Mouse (Mus musculus): ENCODE data around the gene Gm44579. TPM values are rescaled to one million over a fixed set of nuclear protein-coding genes. Genes with fewer than 3 reads are reported as not detected.

The Gm44579 gene
- polyA plus RNA-seq, 1 experiment from 2014 or later = not detected

DNA sequence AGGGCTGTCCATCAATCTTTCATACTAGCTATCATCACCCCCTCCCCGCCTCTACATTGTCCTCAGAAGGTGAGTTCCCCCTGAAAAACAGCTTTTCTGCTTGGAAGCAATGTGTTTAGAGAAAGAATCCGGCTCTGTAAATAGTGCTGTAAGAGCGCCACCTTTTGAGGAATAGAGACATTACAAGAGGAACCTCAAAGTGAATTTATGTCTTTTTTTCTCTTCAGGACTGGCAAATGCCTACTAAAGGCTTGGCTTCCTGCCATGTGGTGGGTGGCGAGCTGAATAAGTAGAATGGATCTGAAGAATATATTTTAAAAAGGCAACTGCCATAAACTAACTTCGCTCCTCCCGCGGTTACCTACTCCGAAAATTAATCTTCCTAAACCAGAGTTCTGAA lies 47.0 kb downstream of the Gm44579 start:
- WGBS = 40% methylated on average over 8 of the region's 8 CpGs
- H3K27ac ChIP-seq (ENCODE audit: low read depth, low read length) = no peak overlapping the region
- 0 out of 2 replicates have a peak, but pooled peaks have one; percentile 7 for ATAC-seq (ENCODE audit: low FRiP score, low TSS enrichment)
- H3K27me3 ChIP-seq (ENCODE audit: control insufficient read depth, insufficient read depth, low read length) = peaks cover 18% of the 10 kb centered on the region
- H3K4me3 ChIP-seq (ENCODE audit: low read length) = no peak overlapping the region
- H3K36me3 ChIP-seq (ENCODE audit: control insufficient read depth, insufficient read depth, low read length) = no peaks in the 10 kb centered on the region
- no peak overlapping the region for H3K9ac ChIP-seq (ENCODE audit: low read depth, low read length)
- no peaks in the 10 kb centered on the region for H3K9me3 ChIP-seq (ENCODE audit: control insufficient read depth, low read length)
- no peaks in the 10 kb centered on the region for H3K4me1 ChIP-seq (ENCODE audit: control insufficient read depth, insufficient read depth, low read length)
- no peak overlapping the region for H3K4me2 ChIP-seq (replicated peaks; ENCODE audit: low read depth, low read length)

GRCm38 (mm10) chr15:98172113-98172512 lies 48.7 kb downstream of the Gm44579 start:
- no peak overlapping the region for H3K4me3 ChIP-seq (ENCODE audit: low read length)
- no peak overlapping the region for H3K27ac ChIP-seq (ENCODE audit: low read depth, low read length)
- no peaks in the 10 kb centered on the region for H3K9me3 ChIP-seq (ENCODE audit: control insufficient read depth, low read length)
- no peak for ATAC-seq (ENCODE audit: low FRiP score, low TSS enrichment)
- H3K9ac ChIP-seq (ENCODE audit: low read depth, low read length) = no peak overlapping the region
- no peaks in the 10 kb centered on the region for H3K36me3 ChIP-seq (ENCODE audit: control insufficient read depth, insufficient read depth, low read length)
- H3K4me2 ChIP-seq (replicated peaks; ENCODE audit: low read depth, low read length) = no peak overlapping the region
- peaks cover 3% of the 10 kb centered on the region; the same call in 1 of the 2 replicates for H3K4me1 ChIP-seq (ENCODE audit: control insufficient read depth, insufficient read depth, low read length)
- peaks cover 35% of the 10 kb centered on the region for H3K27me3 ChIP-seq (ENCODE audit: control insufficient read depth, insufficient read depth, low read length)
- 76% methylated on average over 5 of the region's 5 CpGs for WGBS

GRCm38 (mm10) chr15:98170917-98171316 lies 49.9 kb downstream of the Gm44579 start:
- Histone ChIP-seq H3K9ac (ENCODE audit: low read depth, low read length) (no peak overlapping the region), H3K4me3 (ENCODE audit: low read length) (no peak overlapping the region), H3K9me3 (ENCODE audit: control insufficient read depth, low read length) (no peaks in the 10 kb centered on the region), H3K27ac (ENCODE audit: low read depth, low read length) (no peak overlapping the region), H3K36me3 (ENCODE audit: control insufficient read depth, insufficient read depth, low read length) (no peaks in the 10 kb centered on the region), H3K27me3 (ENCODE audit: control insufficient read depth, insufficient read depth, low read length) (peaks cover 37% of the 10 kb centered on the region), H3K4me2 (replicated peaks; ENCODE audit: low read depth, low read length) (no peak overlapping the region), H3K4me1 (ENCODE audit: control insufficient read depth, insufficient read depth, low read length) (peaks cover 6% of the 10 kb centered on the region; the same call in 1 of the 2 replicates)
- ATAC-seq (ENCODE audit: low FRiP score, low TSS enrichment) = no peak
- WGBS = 68% methylated on average over 9 of the region's 9 CpGs

GRCm38 (mm10) chr15:98170365-98170764 lies 50.4 kb downstream of the Gm44579 start:
- peaks cover 6% of the 10 kb centered on the region; the same call in 1 of the 2 replicates for H3K4me1 ChIP-seq (ENCODE audit: control insufficient read depth, insufficient read depth, low read length)
- H3K9ac ChIP-seq (ENCODE audit: low read depth, low read length) = no peak overlapping the region
- no peaks in the 10 kb centered on the region for H3K36me3 ChIP-seq (ENCODE audit: control insufficient read depth, insufficient read depth, low read length)
- H3K4me2 ChIP-seq (replicated peaks; ENCODE audit: low read depth, low read length) = no peak overlapping the region
- WGBS = 43% methylated on average over 7 of the region's 7 CpGs
- ATAC-seq (ENCODE audit: low FRiP score, low TSS enrichment) = no peak
- no peak overlapping the region for H3K27ac ChIP-seq (ENCODE audit: low read depth, low read length)
- H3K27me3 ChIP-seq (ENCODE audit: control insufficient read depth, insufficient read depth, low read length) = peaks cover 42% of the 10 kb centered on the region
- H3K9me3 ChIP-seq (ENCODE audit: control insufficient read depth, low read length) = no peaks in the 10 kb centered on the region
- H3K4me3 ChIP-seq (ENCODE audit: low read length) = no peak overlapping the region

DNA sequence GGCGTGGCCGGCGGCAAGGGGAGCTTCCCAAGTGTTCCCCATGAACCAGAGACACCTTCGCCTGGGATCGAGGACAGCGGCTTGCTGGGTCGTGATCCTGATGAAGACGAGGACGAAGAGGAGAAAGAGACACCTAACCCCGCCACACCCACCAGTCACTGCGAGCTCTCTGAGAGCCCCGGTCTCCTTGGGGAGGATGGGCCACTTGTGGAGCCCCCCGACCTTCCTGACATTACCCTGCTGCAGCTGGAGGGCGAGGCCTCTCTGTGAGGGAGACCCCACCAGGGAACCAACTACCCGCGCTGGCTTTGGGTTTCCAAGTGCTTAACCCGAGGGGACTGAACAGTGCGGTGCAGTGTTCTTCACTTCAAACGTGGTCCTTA lies 52.2 kb downstream of the Gm44579 start:
- Histone ChIP-seq H3K36me3 (ENCODE audit: control insufficient read depth, insufficient read depth, low read length) (no peaks in the 10 kb centered on the region), H3K4me3 (ENCODE audit: low read length) (peak overlapping the region; percentile 38), H3K27me3 (ENCODE audit: control insufficient read depth, insufficient read depth, low read length) (peaks cover 44% of the 10 kb centered on the region), H3K9me3 (ENCODE audit: control insufficient read depth, low read length) (no peaks in the 10 kb centered on the region), H3K4me1 (ENCODE audit: control insufficient read depth, insufficient read depth, low read length) (peaks cover 6% of the 10 kb centered on the region; the same call in 1 of the 2 replicates), H3K9ac (ENCODE audit: low read depth, low read length) (no peak overlapping the region), H3K27ac (ENCODE audit: low read depth, low read length) (no peak overlapping the region), H3K4me2 (replicated peaks; ENCODE audit: low read depth, low read length) (no peak overlapping the region; the same call in 1 of the 2 replicates)
- ATAC-seq (ENCODE audit: low FRiP score, low TSS enrichment) = peak; percentile 9; the same call in 1 of the 2 replicates
- 4% methylated on average over 19 of the region's 19 CpGs for WGBS

- Histone ChIP-seq H3K9ac (ENCODE audit: low read depth, low read length) (no peak overlapping the region), H3K27ac (ENCODE audit: low read depth, low read length) (no peak overlapping the region), H3K4me1 (ENCODE audit: control insufficient read depth, insufficient read depth, low read length) (peaks cover 6% of the 10 kb centered on the region; the same call in 1 of the 2 replicates), H3K27me3 (ENCODE audit: control insufficient read depth, insufficient read depth, low read length) (peaks cover 44% of the 10 kb centered on the region), H3K4me2 (replicated peaks; ENCODE audit: low read depth, low read length) (peak overlapping the region; percentile 72), H3K36me3 (ENCODE audit: control insufficient read depth, insufficient read depth, low read length) (no peaks in the 10 kb centered on the region), H3K9me3 (ENCODE audit: control insufficient read depth, low read length) (no peaks in the 10 kb centered on the region), H3K4me3 (ENCODE audit: low read length) (peak overlapping the region; percentile 38)
- ATAC-seq (ENCODE audit: low FRiP score, low TSS enrichment) = peak; percentile 85
- 1% methylated on average over 69 of the region's 69 CpGs for WGBS
Measured at GRCm38 (mm10) chr15:98167645-98168621, 52.8 kb downstream of the Gm44579 start.

DNA sequence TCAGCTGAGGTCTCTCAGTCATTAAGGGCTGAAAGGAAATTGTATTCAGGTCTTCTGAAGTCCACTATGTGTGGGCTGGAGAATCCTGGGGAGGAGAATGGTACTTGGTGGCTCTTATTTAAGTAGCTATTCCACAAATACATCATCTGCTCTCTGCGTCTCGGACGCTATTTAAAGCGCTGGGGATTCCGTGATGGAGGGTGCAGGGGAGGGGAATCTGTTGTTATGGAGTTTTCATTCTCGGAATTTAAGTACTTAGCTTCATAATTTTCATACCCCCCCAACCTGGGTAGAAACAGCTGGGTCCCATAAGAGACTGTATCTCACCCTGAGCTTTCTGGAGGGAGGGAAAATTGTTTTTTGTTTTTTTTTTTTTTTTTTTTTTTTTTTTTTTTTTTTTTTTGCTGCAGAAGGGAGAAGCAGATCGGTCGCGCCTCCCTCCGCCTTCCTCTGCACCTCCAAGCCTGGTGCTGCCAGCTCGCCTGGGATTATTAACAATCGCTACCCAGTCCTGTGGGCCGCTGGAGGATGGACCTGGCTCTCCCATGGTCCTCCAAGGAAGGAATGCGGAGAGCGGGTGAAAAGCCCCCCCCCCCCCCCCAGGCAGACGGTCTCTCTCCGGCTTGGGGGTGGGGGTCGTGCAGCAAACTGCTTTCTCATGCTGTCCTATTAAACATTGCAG lies 53.7 kb downstream of the Gm44579 start, which contains the start of gene Ccdc184:
TSS of gene Ccdc184 (plus strand) at position 196 of the 682 bp plus-strand sequence.
- Histone ChIP-seq H3K9ac (ENCODE audit: low read depth, low read length) (no peak within 1 kb of the TSS), H3K9me3 (ENCODE audit: control insufficient read depth, low read length) (no peaks in the 10 kb centered on the region), H3K27me3 (ENCODE audit: control insufficient read depth, insufficient read depth, low read length) (peaks cover 42% of the 10 kb centered on the region), H3K4me3 (ENCODE audit: low read length) (peak within 1 kb of the TSS; percentile 38), H3K4me1 (ENCODE audit: control insufficient read depth, insufficient read depth, low read length) (peaks cover 8% of the 10 kb centered on the region; the same call in 1 of the 2 replicates), H3K27ac (ENCODE audit: low read depth, low read length) (no peak within 1 kb of the TSS), H3K4me2 (replicated peaks; ENCODE audit: low read depth, low read length) (peak within 1 kb of the TSS; percentile 72), H3K36me3 (ENCODE audit: control insufficient read depth, insufficient read depth, low read length) (no peaks in the 10 kb centered on the region)
- no peak for ATAC-seq (ENCODE audit: low FRiP score, low TSS enrichment)
- WGBS = 3% methylated on average over 18 of the region's 18 CpGs

- WGBS = 81% methylated on average over 5 of the region's 5 CpGs
- H3K4me2 ChIP-seq (replicated peaks; ENCODE audit: low read depth, low read length) = no peak within 1 kb of the TSS
- peaks cover 17% of the 10 kb centered on the region for H3K4me1 ChIP-seq (ENCODE audit: control insufficient read depth, insufficient read depth, low read length)
- ATAC-seq (ENCODE audit: low FRiP score, low TSS enrichment) = no peak
- H3K9ac ChIP-seq (ENCODE audit: low read depth, low read length) = no peak within 1 kb of the TSS
- peaks cover 41% of the 10 kb centered on the region for H3K27me3 ChIP-seq (ENCODE audit: control insufficient read depth, insufficient read depth, low read length)
- H3K27ac ChIP-seq (ENCODE audit: low read depth, low read length) = no peak within 1 kb of the TSS
- H3K36me3 ChIP-seq (ENCODE audit: control insufficient read depth, insufficient read depth, low read length) = no peaks in the 10 kb centered on the region
- H3K4me3 ChIP-seq (ENCODE audit: low read length) = no peak within 1 kb of the TSS
- H3K9me3 ChIP-seq (ENCODE audit: control insufficient read depth, low read length) = no peaks in the 10 kb centered on the region
Measured at GRCm38 (mm10) chr15:98165525-98165924, 55.3 kb downstream of the Gm44579 start, which contains the start of gene Asb8. Asb8 (minus strand) TSS chr15:98165625.
